8 mouse cellular contexts compared by ENCODE assay signal in genomic region chr3:150435199-150435598, GRCm38 (mm10).
DNase-seq lines count a peak whose midpoint lies in the region; TF ChIP-seq lines count a peak whose summit lies in the region.

No protein-coding gene starts in this region.

- H3K4me3 ChIP-seq in MEL (ENCODE audit: control insufficient read depth in 1 of 2, insufficient read depth in 1 of 2, low read depth in 2 of 2, low read length in 2 of 2) = no peak overlapping the region

- H3K4me1 ChIP-seq in MEL (ENCODE audit: control insufficient read depth in 1 of 2, insufficient read depth in 2 of 2, low read length in 2 of 2) = no peaks in the 10 kb centered on the region

- no peaks in the 10 kb centered on the region for H3K9me3 ChIP-seq in MEL (replicated peaks; ENCODE audit: insufficient read depth, low read length)

- TF ChIP-seq EP300 in MEL (IDR thresholded peaks at IDR 0.05; ENCODE audit: low read depth in 1 of 2, low read length in 2 of 2) = no peak

- no peak overlapping the region for H3K27ac ChIP-seq in MEL (ENCODE audit: control insufficient read depth, low read depth, low read length)

- TF ChIP-seq RAD21 in MEL (IDR thresholded peaks at IDR 0.05; ENCODE audit: low read depth, low read length) = peak; percentile 32

- H3K27me3 ChIP-seq in MEL (ENCODE audit: control insufficient read depth in 1 of 2, insufficient read depth in 2 of 2, low read length in 2 of 2) = no peaks in the 10 kb centered on the region

- H3K36me3 ChIP-seq in MEL (ENCODE audit: control insufficient read depth in 1 of 2, insufficient read depth in 2 of 2, low read length in 2 of 2) = no peaks in the 10 kb centered on the region

- no peak overlapping the region for H3K9ac ChIP-seq in MEL (ENCODE audit: control insufficient read depth, low read depth, low read length, poor library complexity, severe bottlenecking)

- no peak for TF ChIP-seq POLR2A in MEL (IDR thresholded peaks at IDR 0.05; ENCODE audit: control insufficient read depth in 1 of 2, insufficient read depth in 1 of 2, low read depth in 1 of 2, low read length in 2 of 2, poor library complexity in 1 of 2)
- TF ChIP-seq POLR2A in brain, embryonic 14.5 days (IDR thresholded peaks at IDR 0.05; ENCODE audit: borderline replicate concordance, extremely low read depth, insufficient read depth, insufficient read length, poor library complexity, severe bottlenecking) = no peak

- TF ChIP-seq CTCF in MEL (IDR thresholded peaks at IDR 0.05 in 2 of 3, conservative IDR thresholded peaks at IDR 0.05 in 1 of 3; ENCODE audit: control insufficient read depth in 1 of 3, insufficient read depth in 1 of 3, low read depth in 2 of 3, low read length in 3 of 3, poor library complexity in 1 of 3, severe bottlenecking in 1 of 3) = peak in 1 of 3 experiments; percentile 16; a peak in 2 of 6 replicates
- TF ChIP-seq CTCF in brain, embryonic 14.5 days (IDR thresholded peaks at IDR 0.05; ENCODE audit: borderline replicate concordance, extremely low read depth, insufficient read depth, insufficient read length) = peak; percentile 35; the same call in 1 of the 2 replicates

- DNase-seq in kidney, postnatal 10 days = peak; percentile 11
- no peak for DNase-seq in kidney, adult 18-20 months
- DNase-seq in MEL (ENCODE audit: low read depth, low spot score) = no peak
- DNase-seq in brain, embryonic 14.5 days (ENCODE audit: low read depth) = peak; percentile 87
- peak; percentile 9 to 10 for DNase-seq in kidney, postnatal 36 days
- DNase-seq in urinary bladder, postnatal 10 days (ENCODE audit: low spot score) = no peak
- DNase-seq in cerebellum, postnatal 36 days = no peak
- DNase-seq in spleen, adult 12 weeks (ENCODE audit: low spot score) = no peak

- no peaks in the 10 kb centered on the region for H3K79me2 ChIP-seq in MEL (ENCODE audit: control insufficient read depth, insufficient read depth, low read length, poor library complexity)

TF ChIP-seq in MEL, 35 proteins besides CTCF, POLR2A, EP300 and RAD21:
- TF ChIP-seq SMC3 (IDR thresholded peaks at IDR 0.05; ENCODE audit: low read depth, low read length) (peak; percentile 33), BHLHE40 (IDR thresholded peaks at IDR 0.05; ENCODE audit: borderline replicate concordance, low read depth, low read length) (no peak), JUND (IDR thresholded peaks at IDR 0.05; ENCODE audit: low read depth, low read length) (no peak)

Comparison
In these comparisons a context has a peak if more than half of its experiments do, and no peak if none do; other contexts are left out.
1. DNase-seq: peak in kidney, postnatal 10 days (single experiment), brain, embryonic 14.5 days (single experiment) and kidney, postnatal 36 days (2 of 2); none in kidney, adult 18-20 months (single experiment), MEL (single experiment), urinary bladder, postnatal 10 days (single experiment), cerebellum, postnatal 36 days (0 of 2) and spleen, adult 12 weeks (single experiment).